Mouse (Mus musculus) olfactory bulb, adult 2 months (tissue): Measurements from ENCODE around the gene Ankrd39.
"Not testable (repeated sequence)": the region's sequence is repeated elsewhere in the genome, so short reads cannot be mapped to it uniquely, and the experiment has no call there.

ENCODE experiments used
- CTCF ChIP-seq: fragments of 200-500 bp; IDR thresholded peaks from 2 replicates; pipeline ENCODE4 v1.5.1; 2012; ENCODE audit warnings: low read depth, mild to moderate bottlenecking, low read length, moderate library complexity; ENCODE audit not compliant: insufficient read depth
- POLR2A ChIP-seq: fragments of 200-500 bp; IDR thresholded peaks from 2 replicates; pipeline ENCODE4 v1.6.1; 2012; ENCODE audit warnings: mild to moderate bottlenecking, low read depth, low read length, moderate library complexity; ENCODE audit not compliant: insufficient read depth

- not testable (repeated sequence) for TF ChIP-seq POLR2A, CTCF
These were observed 10.5 kb downstream of the Ankrd39 start, which contains the start of gene Ankrd23 for GRCm38 (mm10) chr1:36536783-36537182.
